Mouse (Mus musculus) brain, embryonic 14.5 days (tissue): Measurements from ENCODE around the gene Spats2l.

ENCODE experiments used
- CTCF ChIP-seq: fragments of 200-500 bp; IDR thresholded peaks from 2 replicates; pipeline ENCODE4 v1.5.1; 2012; ENCODE audit warnings: inconsistent platforms, mild to moderate bottlenecking, moderate library complexity, borderline replicate concordance; ENCODE audit not compliant: insufficient read depth, insufficient read length; ENCODE audit errors: extremely low read depth
- POLR2A ChIP-seq: fragments of 200-500 bp; IDR thresholded peaks from 2 replicates; pipeline ENCODE4 v1.6.1; 2012; ENCODE audit warnings: mild to moderate bottlenecking, inconsistent platforms, borderline replicate concordance; ENCODE audit not compliant: poor library complexity, insufficient read depth, insufficient read length, severe bottlenecking; ENCODE audit errors: extremely low read depth

DNA sequence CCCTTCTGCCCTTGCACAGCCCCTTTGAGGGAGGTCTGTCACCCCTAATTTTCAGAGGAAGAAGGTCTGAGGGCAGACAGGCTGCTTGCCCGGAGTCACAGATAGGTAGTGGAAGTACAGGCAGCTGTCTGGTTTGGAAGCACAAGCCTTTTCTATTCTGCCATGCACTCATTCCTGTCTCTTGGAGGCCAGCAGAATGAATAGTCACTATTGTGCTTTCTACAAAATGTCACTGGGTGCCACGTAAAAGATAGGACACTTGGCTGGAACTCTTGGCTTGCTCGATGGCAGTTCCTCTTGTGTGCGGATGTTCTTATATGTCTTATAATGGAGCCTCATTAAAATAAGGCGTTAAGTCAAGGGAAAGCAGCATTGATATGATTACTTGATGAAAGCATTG, 15.9 kb downstream of the Spats2l start:
- TF ChIP-seq CTCF (no peak), POLR2A (no peak)
